Mouse (Mus musculus) urinary bladder, postnatal 4 days (tissue): ENCODE data around the gene Nkx2-3.

Experiments
- DNase-seq, 2 experiments: peaks; one replicate each; pipeline ENCODE4 v3.0.0; 2021 to 2022; ENCODE audit warnings: low spot score in 2 of 2

Nkx2-3 gene

GRCm38 (mm10) chr19:43605666-43606551 lies 6.2 kb upstream of the Nkx2-3 start:
- DNase-seq: no peak

DNA sequence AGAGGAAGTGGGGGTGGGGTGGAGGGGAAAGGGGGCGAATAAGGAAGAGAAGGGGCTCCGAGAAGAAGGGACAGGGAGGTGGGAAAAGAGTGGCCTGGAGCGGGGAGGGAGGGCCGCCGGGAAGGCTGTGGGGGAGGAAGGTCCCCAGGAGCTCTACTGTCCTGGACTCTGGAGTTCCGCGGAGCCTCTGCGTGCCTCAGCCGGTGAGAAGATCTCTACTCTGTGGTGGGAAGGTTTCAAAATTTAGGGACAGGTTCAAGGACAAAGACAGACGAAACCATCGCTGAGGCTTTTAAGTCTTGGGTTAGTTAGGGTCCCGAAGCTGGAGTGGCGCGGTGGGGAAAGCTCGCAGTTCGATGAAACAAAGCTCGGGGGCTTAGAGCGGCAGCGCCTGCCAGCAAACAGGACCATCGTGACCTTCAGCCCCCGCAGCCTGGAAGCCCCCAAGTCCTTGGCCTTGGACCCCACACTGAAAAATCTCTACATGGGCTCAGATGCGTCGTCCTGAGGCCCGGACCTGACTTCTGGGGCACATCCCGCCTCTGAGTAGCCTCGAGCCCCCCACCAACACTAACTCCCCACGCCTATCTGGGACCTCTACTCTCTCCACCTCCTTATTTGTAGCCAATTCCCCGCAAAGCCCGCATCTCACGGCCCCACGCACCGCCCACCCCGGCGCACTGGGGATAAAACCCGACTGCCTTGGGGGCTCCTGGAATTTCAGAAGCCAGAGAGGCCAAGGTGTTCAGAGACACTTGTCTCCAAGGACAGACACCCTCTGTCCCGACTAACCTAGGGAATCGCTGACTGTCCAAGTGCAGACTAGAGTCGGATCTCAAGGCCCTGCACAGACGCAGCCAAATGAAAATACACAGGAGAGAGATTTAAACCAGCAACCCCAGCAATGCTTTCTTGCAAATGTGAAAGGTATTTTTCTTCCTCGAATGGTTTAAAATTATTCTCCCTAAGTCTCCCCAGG lies 5.3 kb upstream of the Nkx2-3 start:
- DNase-seq: no peak

DNA sequence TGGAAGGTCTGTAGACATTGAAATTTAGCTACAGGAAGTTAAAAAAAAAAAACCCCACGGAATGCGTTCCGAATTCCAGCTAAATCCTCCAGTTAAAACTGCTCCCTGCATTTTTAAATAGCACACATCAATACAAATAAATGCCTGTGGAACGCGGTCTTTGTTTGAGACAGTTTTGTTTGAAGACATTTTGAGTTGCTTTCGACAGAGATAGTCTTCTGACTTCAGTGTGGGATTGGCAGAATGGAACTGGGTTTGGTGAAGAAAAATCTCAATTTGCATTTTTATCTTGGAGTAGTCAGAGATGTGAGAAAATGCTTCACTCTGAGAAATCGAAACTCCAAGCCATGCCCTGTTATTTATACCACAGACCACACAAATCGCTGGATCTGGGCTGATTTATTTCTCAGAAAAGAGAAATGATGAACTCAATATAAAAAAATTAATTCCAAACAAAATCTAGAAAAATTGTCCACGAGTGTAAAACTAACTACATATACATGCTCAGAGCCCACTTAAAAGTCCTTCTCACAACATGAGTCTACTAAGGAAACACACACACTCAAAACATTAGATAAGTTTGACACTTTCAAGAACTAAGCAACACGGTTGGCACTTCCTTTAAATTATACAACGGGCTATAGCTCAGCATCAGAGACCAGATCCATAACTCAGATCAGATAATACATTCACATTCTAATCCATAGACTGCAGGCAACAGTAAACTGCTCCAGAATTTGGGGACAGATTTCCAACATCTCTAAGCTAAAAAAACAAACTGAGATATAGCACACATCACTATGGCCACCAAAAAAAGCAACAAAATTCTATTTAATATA lies 4.1 kb upstream of the Nkx2-3 start:
- DNase-seq: no peak

DNA sequence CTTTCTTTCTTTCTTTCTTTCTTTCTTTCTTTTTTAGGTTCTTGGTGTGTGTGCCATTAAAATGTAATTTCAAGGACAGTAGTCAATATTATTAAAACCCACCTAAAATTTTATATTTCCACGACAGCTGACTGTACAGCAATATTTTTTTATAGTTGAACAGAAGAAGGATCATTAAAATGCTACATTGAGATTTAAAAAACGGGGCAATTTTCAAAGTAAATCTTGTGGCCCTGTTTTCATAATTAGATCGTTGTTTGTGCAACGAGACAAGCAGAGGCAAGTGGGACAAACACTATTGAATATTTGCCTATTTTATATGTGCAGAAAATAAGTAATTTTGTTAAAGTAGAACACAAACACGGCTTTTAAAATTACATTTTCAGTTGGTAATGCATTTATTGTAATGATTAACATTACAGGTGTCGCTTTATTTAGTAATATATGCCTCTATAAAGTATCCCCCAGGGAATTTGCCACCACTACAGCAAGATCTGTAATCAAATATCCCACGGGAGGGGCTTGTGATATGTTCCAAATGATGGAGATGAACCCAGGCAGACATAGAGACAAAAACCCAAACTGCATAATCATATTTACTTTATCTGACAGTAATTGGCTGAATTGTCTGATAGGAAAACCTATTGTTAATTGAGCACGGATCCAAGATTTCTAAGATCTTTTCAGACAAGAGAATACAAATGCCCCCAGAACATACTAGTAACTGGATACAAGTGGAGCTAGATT lies 3.2 kb upstream of the Nkx2-3 start:
- no peak for DNase-seq

- no peak for DNase-seq
Measured at GRCm38 (mm10) chr19:43609458-43610330, 2.4 kb upstream of the Nkx2-3 start.

DNA sequence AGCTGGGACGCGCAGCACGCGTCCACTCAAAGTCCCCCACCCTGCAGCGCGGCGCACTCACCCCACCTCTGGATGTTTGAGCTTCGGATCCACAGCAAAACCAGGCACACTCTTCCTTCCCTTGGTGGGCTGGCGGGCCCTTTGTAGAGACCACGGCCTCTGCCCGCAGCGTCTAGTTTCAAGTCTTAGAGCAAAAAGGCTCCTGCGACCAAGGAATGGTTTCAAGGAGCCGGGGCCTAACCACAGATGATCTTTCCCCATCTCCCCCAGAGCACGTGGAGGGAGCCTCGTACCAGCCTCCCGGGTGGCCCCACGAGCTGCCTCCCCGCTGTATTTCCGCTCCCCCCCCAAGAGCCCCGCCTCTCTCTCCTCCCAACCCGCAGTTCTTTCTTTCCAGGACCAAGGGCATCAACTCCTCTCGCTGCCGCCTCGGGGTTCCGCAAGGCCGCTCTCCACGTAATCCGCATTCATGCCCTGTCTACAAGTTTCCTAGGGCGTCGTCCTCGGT lies 1.7 kb upstream of the Nkx2-3 start:
- DNase-seq: no peak

DNA sequence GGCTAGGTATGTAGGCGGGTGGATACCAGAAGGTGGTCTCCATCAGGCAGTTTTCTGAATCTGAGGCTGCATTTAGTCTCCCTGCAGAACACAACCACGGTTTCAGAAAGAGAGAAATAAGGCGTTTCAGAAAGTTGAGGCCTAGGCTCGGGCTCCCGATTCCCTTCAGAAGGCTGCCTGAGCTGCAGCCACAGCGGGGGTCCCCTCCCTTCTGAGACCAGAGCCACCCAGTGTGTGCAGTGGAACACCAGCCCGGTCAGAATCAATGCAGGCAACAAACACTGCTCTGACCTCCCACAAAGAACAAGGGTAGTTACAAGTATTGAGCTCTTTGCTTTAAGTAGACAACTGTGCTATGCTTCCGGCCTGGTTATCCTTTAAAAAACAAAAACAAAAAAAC lies 1.0 kb upstream of the Nkx2-3 start:
- no peak for DNase-seq

GRCm38 (mm10) chr19:43611561-43611960 lies 564 bp upstream of the Nkx2-3 start:
- DNase-seq: no peak

DNA sequence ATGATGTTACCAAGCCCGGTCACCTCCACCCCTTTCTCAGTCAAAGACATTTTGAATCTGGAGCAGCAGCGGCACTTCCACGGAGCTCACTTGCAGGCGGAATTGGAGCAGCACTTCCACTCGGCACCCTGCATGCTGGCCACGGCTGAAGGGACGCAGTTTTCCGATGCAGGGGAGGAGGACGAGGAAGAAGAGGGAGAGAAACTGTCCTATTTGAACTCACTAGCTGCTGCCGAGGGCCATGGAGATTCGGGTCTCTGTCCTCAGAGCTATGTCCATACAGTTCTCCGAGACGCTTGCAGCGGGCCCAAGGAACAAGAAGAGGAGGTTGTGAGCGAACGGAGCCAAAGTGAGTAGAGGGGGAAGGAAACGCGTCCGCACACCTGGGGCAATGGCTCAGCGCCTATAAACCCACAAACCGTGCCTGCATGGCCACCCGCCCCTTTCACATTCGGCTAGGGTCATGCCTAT lies 411 bp downstream of the Nkx2-3 start:
- DNase-seq: no peak

GRCm38 (mm10) chr19:43613293-43614130 lies 1.4 kb downstream of the Nkx2-3 start:
- no peak for DNase-seq

- no peak for DNase-seq
Measured at GRCm38 (mm10) chr19:43614341-43615073, 2.4 kb downstream of the Nkx2-3 start.

DNA sequence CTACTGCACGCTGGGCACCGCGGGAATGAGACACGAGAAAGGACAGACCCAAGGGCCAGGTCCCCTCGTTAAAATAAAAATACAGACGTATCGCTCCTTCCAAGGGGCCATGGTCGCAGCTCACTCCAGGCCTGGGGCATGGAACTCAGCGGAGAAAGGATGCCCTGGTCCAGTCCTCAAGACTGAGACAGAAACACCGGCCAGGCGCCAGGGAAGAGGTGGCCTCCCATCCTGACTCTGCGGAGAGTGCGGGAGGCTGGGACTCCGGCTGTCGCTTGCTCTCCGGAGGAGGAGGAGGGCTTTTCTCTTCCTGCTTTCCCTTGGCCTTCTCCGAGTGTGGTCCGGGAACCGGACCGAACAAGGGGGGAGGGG lies 2.9 kb downstream of the Nkx2-3 start:
- DNase-seq: no peak

DNA sequence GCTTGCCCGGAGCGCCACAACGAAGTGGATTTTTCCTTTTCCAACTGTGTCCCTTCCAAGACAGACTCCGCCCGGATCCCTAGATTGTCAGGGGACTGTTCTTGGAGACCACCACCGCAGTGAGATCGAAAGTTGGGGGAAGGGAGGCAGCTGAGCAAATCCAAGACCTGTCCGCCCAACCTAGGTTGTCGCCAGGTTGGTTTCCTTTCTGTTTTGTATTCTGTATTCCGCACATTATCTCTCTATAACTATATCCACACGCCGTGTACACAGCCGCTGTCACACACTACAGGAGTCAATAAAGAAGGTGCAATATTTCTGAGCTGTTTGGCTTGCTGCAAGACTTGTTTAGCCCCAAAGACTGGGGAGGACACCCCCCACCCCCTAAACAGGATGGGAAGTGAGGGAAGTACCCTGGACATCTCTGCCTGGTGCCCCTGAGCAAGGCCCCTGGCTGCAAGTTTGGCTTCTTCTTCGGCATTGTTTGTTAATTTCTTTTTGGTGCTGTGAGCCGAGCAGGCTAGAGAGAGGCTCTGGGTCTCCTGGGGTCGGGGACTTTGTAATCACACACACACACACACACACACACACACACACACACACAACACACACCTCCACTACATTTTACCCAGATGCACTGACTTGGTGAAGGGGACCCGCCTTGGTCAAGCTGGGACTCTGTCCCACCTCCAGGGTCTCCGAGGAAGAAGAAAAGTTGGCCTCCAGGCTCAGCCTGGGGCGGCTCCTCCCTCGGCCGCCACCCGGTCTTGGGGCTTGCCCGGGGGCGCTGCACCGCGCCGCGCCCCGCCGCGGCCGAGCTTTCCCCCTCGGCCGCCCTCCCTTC lies 3.7 kb downstream of the Nkx2-3 start:
- no peak for DNase-seq

- no peak for DNase-seq
Measured at GRCm38 (mm10) chr19:43616415-43616861, 4.3 kb downstream of the Nkx2-3 start.

DNA sequence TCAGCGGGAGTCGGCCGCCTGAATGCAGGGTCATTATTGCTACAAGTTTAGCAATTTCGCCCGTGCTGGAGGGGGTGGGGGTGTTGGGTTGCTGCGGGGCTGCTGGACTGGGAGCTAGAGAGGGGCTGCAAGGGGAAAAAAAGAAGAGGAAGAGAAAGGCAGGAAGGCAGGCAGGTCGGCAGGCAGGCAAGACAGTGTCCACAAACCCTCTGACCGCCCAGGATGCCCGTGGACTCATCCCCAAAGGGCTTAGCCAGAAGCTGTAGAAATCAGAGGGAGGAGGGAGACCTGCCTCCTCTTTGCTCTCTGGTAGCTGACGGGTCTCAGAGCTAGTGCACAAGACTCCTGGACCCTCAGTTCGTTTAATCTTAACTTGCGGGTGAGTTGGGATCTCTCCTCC lies 4.8 kb downstream of the Nkx2-3 start:
- DNase-seq: no peak

GRCm38 (mm10) chr19:43617761-43618349 lies 5.7 kb downstream of the Nkx2-3 start:
- DNase-seq: no peak
